Mouse (Mus musculus): Measurements from ENCODE around the gene Mxra7.
"Not testable (repeated sequence)": the region's sequence is repeated elsewhere in the genome, so short reads cannot be mapped to it uniquely, and the experiment has no call there.

Gene Mxra7

DNA sequence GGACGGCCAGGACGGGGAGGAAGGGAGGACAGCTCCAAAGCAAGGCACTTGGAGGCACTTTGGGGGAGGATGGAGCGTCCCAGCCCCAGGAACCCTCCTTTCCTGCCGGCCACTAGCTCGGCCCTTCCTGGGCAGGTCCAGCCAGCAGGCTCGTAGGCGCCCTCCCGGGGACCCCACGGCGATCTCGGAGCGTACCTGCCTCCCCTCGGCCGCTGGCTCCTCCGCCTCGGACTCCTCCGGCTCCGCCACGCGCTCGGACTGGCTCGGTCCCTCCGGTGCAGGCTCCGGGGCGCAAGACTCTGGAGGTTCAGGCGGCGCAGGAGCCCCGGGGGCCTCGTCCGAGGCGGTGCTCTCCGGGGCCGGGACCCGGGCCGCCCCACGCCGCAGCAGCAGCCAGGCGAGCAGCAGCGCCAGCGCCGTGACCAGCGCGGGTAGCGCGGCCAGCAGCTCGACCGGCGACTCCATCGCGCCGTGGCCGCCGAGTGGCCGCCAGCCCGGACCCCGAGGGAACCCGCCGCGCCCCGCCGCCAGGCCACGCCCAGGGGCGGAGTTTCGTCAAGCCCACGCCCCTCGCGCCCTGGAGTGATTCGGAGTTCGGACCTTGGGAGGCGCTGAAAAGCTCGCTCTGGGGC is at the start of gene Mxra7:
Gene Mxra7, minus strand, starts transcription at position 513 of the 632 bp plus-strand sequence.
- DNase-seq (ENCODE audit: low spot score): no peak

GRCm38 (mm10) chr11:116873987-116874386 is 46.1 kb upstream of the Mxra7 start:
- DNase-seq (ENCODE audit: low spot score): no peak

- no peak for DNase-seq (ENCODE audit: low spot score)
These were observed 43.7 kb upstream of the Mxra7 start for GRCm38 (mm10) chr11:116871538-116871937.

DNA sequence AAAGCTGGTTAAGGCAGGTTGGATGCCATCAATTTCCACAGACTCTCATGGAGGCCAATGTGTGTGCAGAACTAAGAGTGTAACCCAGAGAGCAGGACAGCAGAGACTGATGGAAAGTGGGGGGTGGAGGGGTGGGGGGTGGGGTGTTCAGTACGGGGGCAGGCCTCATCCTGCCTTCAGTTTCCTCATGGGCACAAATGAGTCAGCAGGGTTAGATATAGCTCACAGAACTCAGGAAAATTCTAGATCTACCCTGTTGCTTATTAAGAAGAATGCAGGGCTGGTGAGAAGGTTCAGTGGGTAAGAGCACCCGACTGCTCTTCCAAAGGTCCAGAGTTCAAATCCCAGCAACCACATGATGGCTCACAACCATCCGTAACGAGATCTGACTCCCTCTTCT is 41.8 kb upstream of the Mxra7 start:
- DNase-seq (ENCODE audit: low spot score): no peak

DNA sequence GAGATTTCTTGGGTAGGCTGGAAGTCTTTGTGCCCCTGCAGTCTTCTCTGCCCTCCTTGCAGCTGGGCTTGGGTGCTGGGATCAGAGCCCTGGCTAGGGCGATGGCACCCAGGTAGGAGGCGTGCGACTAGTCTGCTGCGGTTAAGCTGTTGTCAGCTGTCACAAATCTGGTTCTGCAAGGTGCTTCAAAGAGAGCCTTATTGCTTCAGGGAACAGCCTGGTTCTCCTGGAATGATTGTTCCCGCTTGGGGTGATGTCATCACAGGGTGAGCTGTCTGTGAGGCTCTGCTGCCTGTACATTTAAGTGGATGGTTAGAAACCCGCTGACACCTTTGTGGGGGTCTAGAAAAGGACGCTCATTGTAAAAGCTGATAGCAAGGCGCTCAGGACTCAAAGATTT is 41.4 kb upstream of the Mxra7 start:
- no peak for DNase-seq (ENCODE audit: low spot score)

GRCm38 (mm10) chr11:116868129-116868528 is 40.3 kb upstream of the Mxra7 start:
- no peak for DNase-seq (ENCODE audit: low spot score)

DNA sequence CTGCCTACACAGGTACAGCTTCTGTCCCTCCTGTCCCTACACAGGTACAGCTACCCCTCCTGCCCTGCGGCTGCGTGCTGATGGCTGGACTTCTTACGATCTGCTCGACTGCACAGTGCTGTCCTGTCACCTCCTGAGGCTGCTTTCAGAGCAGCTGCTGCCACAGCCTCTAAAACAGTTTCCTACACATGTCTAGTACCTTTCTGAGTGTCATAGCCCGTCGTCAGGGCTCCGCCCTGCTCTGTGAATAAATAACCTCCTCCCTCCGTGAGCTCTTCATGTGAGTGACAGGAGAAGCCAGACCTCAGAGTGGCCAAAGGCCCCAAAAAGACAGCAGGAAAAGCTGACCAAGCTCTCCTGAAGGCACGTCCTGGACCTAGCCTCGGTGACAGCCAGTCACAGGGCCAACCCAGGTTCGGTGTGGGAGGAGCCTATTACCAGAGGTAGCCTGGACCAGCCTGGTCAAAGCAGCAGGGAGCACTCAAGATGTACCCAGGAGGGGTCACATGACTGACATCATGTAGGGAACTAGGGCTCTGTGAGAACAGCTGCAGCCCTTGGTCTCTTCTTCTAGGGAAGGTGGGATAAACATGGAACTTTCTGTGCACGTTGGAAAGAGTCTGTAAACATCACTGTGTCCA is 38.2 kb upstream of the Mxra7 start:
- no peak for DNase-seq (ENCODE audit: low spot score)

- no peak for DNase-seq (ENCODE audit: low spot score)
These were observed 36.6 kb upstream of the Mxra7 start for GRCm38 (mm10) chr11:116864444-116864843.

- DNase-seq (ENCODE audit: low spot score): no peak
These were observed 29.5 kb upstream of the Mxra7 start for GRCm38 (mm10) chr11:116857183-116857850.

- DNase-seq (ENCODE audit: low spot score): no peak
These were observed 26.4 kb upstream of the Mxra7 start for GRCm38 (mm10) chr11:116854279-116854678.

DNA sequence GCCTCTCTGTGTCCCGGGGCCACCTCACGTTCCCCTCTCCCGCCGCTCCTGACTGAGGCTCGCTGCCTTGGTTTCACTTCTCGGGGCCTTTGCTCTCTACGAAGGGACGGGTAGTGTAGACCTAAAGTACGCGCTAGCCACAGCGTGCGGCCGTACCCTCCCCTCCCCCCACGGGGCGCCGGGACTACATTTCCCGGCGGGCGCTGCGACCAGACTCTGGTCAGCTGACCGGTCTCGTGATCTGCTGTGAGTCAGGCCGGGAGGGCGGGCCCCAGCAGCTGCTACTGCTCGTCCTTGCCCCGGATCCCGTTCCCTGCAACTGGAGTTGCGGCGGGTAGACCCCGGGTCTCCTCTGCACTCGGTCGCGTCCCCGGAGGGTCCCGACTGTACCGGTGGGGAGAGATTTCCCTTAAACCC is 25.7 kb upstream of the Mxra7 start:
- DNase-seq (ENCODE audit: low spot score): peak; percentile 92

GRCm38 (mm10) chr11:116852891-116853511 is 25.2 kb upstream of the Mxra7 start, which contains the start of gene Srsf2:
Srsf2 (minus strand) TSS chr11:116853094.
- peak; percentile 89 for DNase-seq (ENCODE audit: low spot score)

- peak; percentile 71 for DNase-seq (ENCODE audit: low spot score)
These were observed 24.5 kb upstream of the Mxra7 start, which contains the start of gene Mfsd11 for GRCm38 (mm10) chr11:116852291-116852890. Mfsd11 (plus strand) TSS chr11:116852440.

DNA sequence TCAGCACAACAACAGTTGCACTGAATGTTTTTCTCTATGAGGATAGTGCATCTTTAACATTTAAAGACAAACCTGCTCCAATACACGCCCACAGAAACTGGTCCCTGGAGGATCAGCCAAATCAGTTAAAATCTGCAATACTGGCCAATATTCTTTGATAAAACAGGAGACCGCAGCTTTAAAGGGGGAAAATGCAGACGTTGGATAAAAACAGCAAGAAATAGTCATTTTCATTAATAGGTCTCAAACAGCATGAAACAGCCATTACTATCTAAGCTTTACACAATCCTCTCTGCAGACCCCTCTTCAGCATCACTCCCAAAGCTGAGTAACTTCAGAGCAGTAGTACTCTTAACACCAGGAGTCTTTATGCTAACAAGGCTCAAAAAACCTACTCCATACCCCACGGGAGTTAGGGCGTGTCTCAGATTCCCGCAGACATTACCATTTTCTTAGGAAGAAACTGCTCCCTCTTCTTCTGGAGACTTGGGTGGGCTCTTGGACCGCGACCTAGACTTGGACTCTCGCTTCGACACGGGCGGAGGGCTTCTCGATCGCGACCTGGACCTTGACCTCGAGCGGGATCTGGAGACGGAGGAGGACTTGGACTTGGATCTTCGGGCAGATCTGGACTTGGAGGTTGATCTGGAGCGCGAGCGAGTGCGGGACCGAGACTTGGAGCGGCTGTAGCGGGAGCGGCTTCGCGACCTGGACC is 23.9 kb upstream of the Mxra7 start:
- no peak for DNase-seq (ENCODE audit: low spot score)

DNA sequence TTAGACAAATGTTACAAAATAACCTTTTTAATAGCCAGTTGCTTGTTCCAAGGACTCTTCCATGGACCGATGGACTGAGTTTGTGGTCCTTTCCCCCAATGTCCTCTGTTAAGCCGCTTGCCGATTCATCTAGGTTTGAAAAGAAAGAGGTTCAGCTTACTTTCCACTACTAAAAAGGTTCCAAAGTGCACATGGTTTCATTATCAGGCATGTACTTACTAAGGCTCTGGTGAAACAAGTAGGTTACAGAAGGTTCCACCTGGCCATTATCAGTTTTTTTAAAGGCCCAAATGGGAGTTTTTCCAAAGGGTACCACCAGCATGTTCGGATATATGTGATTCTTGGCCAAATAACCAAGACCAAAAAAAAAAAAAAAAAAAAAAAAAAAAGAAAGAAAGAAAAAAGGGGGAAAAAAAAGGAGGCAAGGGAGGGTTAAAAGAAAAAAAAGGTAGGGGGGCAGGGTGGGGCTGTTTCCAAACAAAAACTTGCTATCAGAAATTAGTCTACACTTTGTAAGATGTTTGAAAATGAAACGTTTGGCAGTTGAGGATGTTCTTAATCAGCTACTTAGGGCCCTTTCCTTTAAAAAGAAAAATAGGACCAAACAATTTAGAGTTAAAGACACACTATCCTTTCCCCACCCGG is 23.1 kb upstream of the Mxra7 start:
- no peak for DNase-seq (ENCODE audit: low spot score)

DNA sequence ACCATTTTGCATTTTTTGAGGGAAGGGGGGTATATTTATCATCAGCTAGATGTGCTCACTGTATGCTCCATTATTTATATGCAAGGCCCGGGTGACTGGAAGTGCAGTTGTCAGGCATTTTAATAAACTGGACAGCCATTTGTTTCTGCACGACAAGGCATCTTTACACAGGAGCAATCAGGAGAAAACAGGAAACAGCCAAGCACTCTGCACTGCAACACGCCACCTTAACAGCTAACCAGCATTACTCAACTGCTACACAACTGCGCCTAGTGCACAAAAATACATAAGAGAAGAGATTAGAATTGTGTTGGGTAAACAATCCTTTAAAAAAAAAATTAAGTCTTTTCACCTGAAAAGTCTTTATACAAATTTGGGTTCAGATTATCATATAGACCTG is 22.2 kb upstream of the Mxra7 start:
- DNase-seq (ENCODE audit: low spot score): no peak

GRCm38 (mm10) chr11:116849587-116849986 is 21.7 kb upstream of the Mxra7 start:
- DNase-seq (ENCODE audit: low spot score): no peak

GRCm38 (mm10) chr11:116848877-116849178 is 21.0 kb upstream of the Mxra7 start:
- DNase-seq (ENCODE audit: low spot score): not testable (repeated sequence)

DNA sequence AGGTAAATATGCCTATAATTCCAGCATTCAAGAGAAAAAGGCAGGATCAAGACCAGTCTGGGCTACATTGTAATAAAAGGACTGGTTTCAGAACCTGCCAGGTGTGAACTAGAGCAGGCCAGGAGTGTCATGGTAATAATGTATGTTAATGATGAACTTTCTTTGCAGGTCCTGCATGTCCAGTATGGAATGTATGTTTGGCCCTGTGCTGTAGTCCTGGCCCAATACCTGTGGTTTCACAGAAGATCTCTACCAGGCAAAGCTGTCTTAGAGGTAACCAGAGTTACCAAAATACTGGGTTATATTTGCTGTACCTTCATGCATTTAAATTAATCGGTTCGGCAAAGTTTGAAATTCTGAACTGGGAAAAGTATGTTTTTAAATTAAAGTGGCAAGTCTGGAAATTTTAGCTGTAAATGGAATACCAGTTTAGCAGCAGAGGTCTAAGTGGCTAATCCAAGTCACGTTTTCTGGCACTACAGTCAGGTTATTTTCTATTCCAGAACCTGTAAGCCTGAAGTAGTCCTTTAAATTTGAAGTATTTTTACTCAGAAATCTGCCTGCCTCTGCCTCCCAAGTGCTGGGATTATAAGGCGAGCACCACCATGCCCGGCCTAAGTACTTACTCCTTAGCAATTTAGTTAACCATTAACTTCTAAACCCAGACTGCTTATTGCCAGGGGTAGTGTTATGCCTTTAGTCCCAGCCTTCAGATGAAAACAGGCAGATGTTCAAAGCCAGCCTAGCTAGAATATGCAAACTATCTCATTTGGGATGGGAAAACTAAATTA is 20.4 kb upstream of the Mxra7 start:
- no peak for DNase-seq (ENCODE audit: low spot score)
